Mouse (Mus musculus): ENCODE measurements around the gene Dnah7a. TPM values are rescaled to one million over a fixed set of nuclear protein-coding genes. Genes with fewer than 3 reads are reported as not detected.
"Not testable (repeated sequence)": the region's sequence is repeated elsewhere in the genome, so short reads cannot be mapped to it uniquely, and the experiment has no call there.

Gene Dnah7a
- polyA plus RNA-seq, 1 experiment from 2014 or later, result 3.1 TPM

- not testable (repeated sequence) for H3K27ac ChIP-seq; ATAC-seq (ENCODE audit: low FRiP score, low read depth); H3K36me3 ChIP-seq; H3K4me3 ChIP-seq; H3K9ac ChIP-seq; H3K27me3 ChIP-seq; H3K4me2 ChIP-seq (replicated peaks); H3K4me1 ChIP-seq; H3K9me3 ChIP-seq
- 44% methylated on average over 4 of the region's 4 CpGs for WGBS
Measured at GRCm38 (mm10) chr1:53466524-53467324, 239.9 kb downstream of the Dnah7a start.

GRCm38 (mm10) chr1:53439173-53439572, 267.4 kb downstream of the Dnah7a start:
- H3K9ac ChIP-seq, H3K9me3 ChIP-seq: not testable (repeated sequence)
- WGBS, result 57% methylated on average over 3 of the region's 3 CpGs

GRCm38 (mm10) chr1:53432433-53432832, 274.2 kb downstream of the Dnah7a start:
- not testable (repeated sequence) for H3K4me3 ChIP-seq; H3K9ac ChIP-seq; H3K4me1 ChIP-seq; ATAC-seq (ENCODE audit: low FRiP score, low read depth); H3K9me3 ChIP-seq; H3K4me2 ChIP-seq (replicated peaks); H3K27me3 ChIP-seq; H3K27ac ChIP-seq; H3K36me3 ChIP-seq
- 31% methylated on average over 2 of the region's 2 CpGs for WGBS

More at GRCm38 (mm10) chr1:53439173-53439572, 267.4 kb downstream of the Dnah7a start:
- H3K27ac ChIP-seq; H3K27me3 ChIP-seq; H3K4me1 ChIP-seq; H3K36me3 ChIP-seq; H3K4me3 ChIP-seq; H3K4me2 ChIP-seq (replicated peaks); ATAC-seq (ENCODE audit: low FRiP score, low read depth): not testable (repeated sequence)

- ATAC-seq (ENCODE audit: low FRiP score, low read depth), result no peak
- no peaks in the 10 kb centered on the region for H3K27me3 ChIP-seq
- 44% methylated on average over 3 of the region's 3 CpGs for WGBS
- H3K36me3 ChIP-seq, result no peaks in the 10 kb centered on the region
- H3K4me2 ChIP-seq (replicated peaks), result no peak overlapping the region
- no peak overlapping the region for H3K27ac ChIP-seq
- no peaks in the 10 kb centered on the region for H3K4me1 ChIP-seq
- H3K9me3 ChIP-seq, result no peaks in the 10 kb centered on the region
- H3K4me3 ChIP-seq, result no peak overlapping the region
- no peak overlapping the region for H3K9ac ChIP-seq
Measured at GRCm38 (mm10) chr1:53405803-53406325, 300.7 kb downstream of the Dnah7a start.

GRCm38 (mm10) chr1:53393936-53394760, 312.4 kb downstream of the Dnah7a start:
- H3K4me1 ChIP-seq, H3K9me3 ChIP-seq, H3K36me3 ChIP-seq, H3K27me3 ChIP-seq: not testable (repeated sequence)
- H3K4me3 ChIP-seq, result peak overlapping the region; percentile 25
- 23% methylated on average over 21 of the region's 21 CpGs for WGBS
- peak overlapping the region; percentile 56 for H3K4me2 ChIP-seq (replicated peaks)
- H3K27ac ChIP-seq, result peak overlapping the region; percentile 28; the same call in 1 of the 2 replicates
- ATAC-seq (ENCODE audit: low FRiP score, low read depth), result peak; percentile 67
- 0 out of 2 replicates have a peak overlapping the region, but pooled peaks have one; percentile 51 for H3K9ac ChIP-seq

GRCm38 (mm10) chr1:53388762-53389161, 317.8 kb downstream of the Dnah7a start:
- peaks cover 3% of the 10 kb centered on the region for H3K4me1 ChIP-seq
- no peak overlapping the region for H3K4me3 ChIP-seq
- H3K4me2 ChIP-seq (replicated peaks), result no peak overlapping the region
- peaks cover 5% of the 10 kb centered on the region; the same call in 1 of the 2 replicates for H3K9me3 ChIP-seq
- no peaks in the 10 kb centered on the region for H3K36me3 ChIP-seq
- WGBS, result 94% methylated on average over 12 of the region's 14 CpGs
- no peak overlapping the region for H3K9ac ChIP-seq
- ATAC-seq (ENCODE audit: low FRiP score, low read depth), result no peak
- H3K27me3 ChIP-seq, result no peaks in the 10 kb centered on the region
- H3K27ac ChIP-seq, result no peak overlapping the region

- Histone ChIP-seq H3K4me1 (no peaks in the 10 kb centered on the region), H3K4me2 (replicated peaks) (no peak overlapping the region), H3K9ac (no peak overlapping the region), H3K27me3 (no peaks in the 10 kb centered on the region), H3K4me3 (no peak overlapping the region), H3K27ac (no peak overlapping the region), H3K9me3 (0 out of 2 replicates have a peak, but pooled peaks cover 4% of the 10 kb centered on the region), H3K36me3 (no peaks in the 10 kb centered on the region)
- 67% methylated on average over 6 of the region's 6 CpGs for WGBS
- ATAC-seq (ENCODE audit: low FRiP score, low read depth), result no peak
Measured at GRCm38 (mm10) chr1:53384085-53384688, 322.4 kb downstream of the Dnah7a start.

- WGBS, result 80% methylated on average over 3 of the region's 3 CpGs
- H3K27me3 ChIP-seq, result no peaks in the 10 kb centered on the region
- no peak overlapping the region for H3K27ac ChIP-seq
Measured at GRCm38 (mm10) chr1:53377731-53378130, 328.9 kb downstream of the Dnah7a start.

GRCm38 (mm10) chr1:53375965-53376364, 330.6 kb downstream of the Dnah7a start:
- H3K4me1 ChIP-seq; H3K9ac ChIP-seq; H3K27me3 ChIP-seq; ATAC-seq (ENCODE audit: low FRiP score, low read depth); H3K36me3 ChIP-seq; H3K27ac ChIP-seq; H3K9me3 ChIP-seq; H3K4me3 ChIP-seq; H3K4me2 ChIP-seq (replicated peaks): not testable (repeated sequence)
- 86% methylated on average over 2 of the region's 2 CpGs for WGBS

More at GRCm38 (mm10) chr1:53377731-53378130, 328.9 kb downstream of the Dnah7a start:
- Histone ChIP-seq H3K36me3 (no peaks in the 10 kb centered on the region), H3K9me3 (0 out of 2 replicates have a peak, but pooled peaks cover 4% of the 10 kb centered on the region), H3K4me3 (no peak overlapping the region), H3K4me2 (replicated peaks) (no peak overlapping the region), H3K4me1 (no peaks in the 10 kb centered on the region), H3K9ac (no peak overlapping the region)
- no peak for ATAC-seq (ENCODE audit: low FRiP score, low read depth)

GRCm38 (mm10) chr1:53358988-53359387, 347.6 kb downstream of the Dnah7a start:
- H3K36me3 ChIP-seq, result no peaks in the 10 kb centered on the region
- no peak overlapping the region for H3K4me2 ChIP-seq (replicated peaks)
- no peaks in the 10 kb centered on the region for H3K4me1 ChIP-seq
- no peaks in the 10 kb centered on the region for H3K9me3 ChIP-seq
- H3K27ac ChIP-seq, result no peak overlapping the region
- ATAC-seq (ENCODE audit: low FRiP score, low read depth), result no peak
- H3K27me3 ChIP-seq, result no peaks in the 10 kb centered on the region
- H3K4me3 ChIP-seq, result no peak overlapping the region
- H3K9ac ChIP-seq, result no peak overlapping the region

GRCm38 (mm10) chr1:53352327-53353261, 354.0 kb downstream of the Dnah7a start, which contains the start of the genes Asdurf, Gm28551 and Asnsd1:
Gene Asdurf (minus strand): TSS chr1:53352619.
Gene Gm28551 (minus strand): TSS chr1:53352667.
Gene Asnsd1 (minus strand): TSS chr1:53352752.
- H3K27ac ChIP-seq, result peak within 1 kb of the TSS; percentile 89
- peak; percentile 100 for ATAC-seq (ENCODE audit: low FRiP score, low read depth)
- H3K9me3 ChIP-seq, result no peaks in the 10 kb centered on the region
- WGBS, result under 1% methylated on average over 43 of the region's 44 CpGs
- H3K9ac ChIP-seq, result peak within 1 kb of the TSS; percentile 93
- no peaks in the 10 kb centered on the region for H3K27me3 ChIP-seq
- H3K4me2 ChIP-seq (replicated peaks), result peak within 1 kb of the TSS; percentile 62
- H3K4me3 ChIP-seq, result peak within 1 kb of the TSS; percentile 80
- peaks cover 19% of the 10 kb centered on the region for H3K36me3 ChIP-seq
- H3K4me1 ChIP-seq, result peaks cover 6% of the 10 kb centered on the region
